Mouse (Mus musculus) erythroblast, embryonic 14.5 days (primary cell): Measurements from ENCODE around the gene Arhgap15. TPM values are rescaled to one million over a fixed set of nuclear protein-coding genes. Genes with fewer than 3 reads are reported as not detected.

ENCODE experiments used
- H3K27me3 ChIP-seq: 2 replicates; pipeline ENCODE4 v1.6.1; 2012; ENCODE audit warnings: inconsistent platforms; ENCODE audit not compliant: control insufficient read depth
- H3K36me3 ChIP-seq: 2 replicates; pipeline ENCODE4 v1.6.1; 2012; ENCODE audit warnings: mild to moderate bottlenecking, inconsistent platforms; ENCODE audit not compliant: control insufficient read depth
- H3K4me1 ChIP-seq: 2 replicates; pipeline ENCODE4 v1.6.1; 2012; ENCODE audit warnings: inconsistent platforms; ENCODE audit not compliant: control insufficient read depth
- H3K4me3 ChIP-seq: replicated peaks from 2 replicates; pipeline ENCODE3; 2012; ENCODE audit warnings: moderate library complexity, mild to moderate bottlenecking, inconsistent platforms
- H3K9me3 ChIP-seq: 2 replicates; pipeline ENCODE4 v1.6.1; 2012; ENCODE audit warnings: low read length, inconsistent platforms, mixed read lengths; ENCODE audit not compliant: control insufficient read depth
- GATA1 ChIP-seq: IDR thresholded peaks from 2 replicates; pipeline ENCODE4 v1.6.1; 2012; ENCODE audit warnings: low read length, inconsistent platforms, mixed read lengths
- TAL1 ChIP-seq: IDR thresholded peaks from 3 replicates; pipeline ENCODE4 v1.6.1; 2012; ENCODE audit warnings: low read length, inconsistent platforms, mixed read lengths
- polyA plus RNA-seq: library from polyadenylated mRNA; stranded (reverse); fragments of >175 nt; gene quantifications from 2 replicates; pipeline ENCODE4 v1.2.3, GENCODE M21; 2012

Gene Arhgap15
- polyA plus RNA-seq, 1 experiment: 0.02 TPM

- Histone ChIP-seq H3K4me1 (no peaks in the 10 kb centered on the region), H3K27me3 (no peaks in the 10 kb centered on the region)
- TF ChIP-seq TAL1: no peak
- no peak for TF ChIP-seq GATA1
These were observed 202.1 kb downstream of the Arhgap15 start for GRCm38 (mm10) chr2:43950741-43951140.

GRCm38 (mm10) chr2:43959189-43959588 lies 210.6 kb downstream of the Arhgap15 start:
- H3K4me1 ChIP-seq: peaks cover 2% of the 10 kb centered on the region
- H3K36me3 ChIP-seq: no peaks in the 10 kb centered on the region
- H3K27me3 ChIP-seq: no peaks in the 10 kb centered on the region
- H3K9me3 ChIP-seq: no peaks in the 10 kb centered on the region
- H3K4me3 ChIP-seq: no peak overlapping the region
- TF ChIP-seq TAL1 (no peak), GATA1 (no peak)

More at GRCm38 (mm10) chr2:43950741-43951140, 202.1 kb downstream of the Arhgap15 start:
- H3K36me3 ChIP-seq: no peaks in the 10 kb centered on the region
- H3K4me3 ChIP-seq: no peak overlapping the region
- H3K9me3 ChIP-seq: no peaks in the 10 kb centered on the region

GRCm38 (mm10) chr2:43962466-43962865 lies 213.8 kb downstream of the Arhgap15 start:
- no peak overlapping the region for H3K4me3 ChIP-seq
- no peaks in the 10 kb centered on the region for H3K9me3 ChIP-seq
- no peaks in the 10 kb centered on the region for H3K36me3 ChIP-seq
- peaks cover 2% of the 10 kb centered on the region for H3K4me1 ChIP-seq
- TF ChIP-seq TAL1: no peak
- H3K27me3 ChIP-seq: no peaks in the 10 kb centered on the region

- H3K9me3 ChIP-seq: no peaks in the 10 kb centered on the region
- no peaks in the 10 kb centered on the region for H3K4me1 ChIP-seq
- H3K36me3 ChIP-seq: no peaks in the 10 kb centered on the region
- H3K27me3 ChIP-seq: no peaks in the 10 kb centered on the region
- no peak overlapping the region for H3K4me3 ChIP-seq
- no peak for TF ChIP-seq TAL1
- no peak for TF ChIP-seq GATA1
These were observed 220.0 kb downstream of the Arhgap15 start for GRCm38 (mm10) chr2:43968581-43968980.

GRCm38 (mm10) chr2:43977732-43978131 lies 229.1 kb downstream of the Arhgap15 start:
- Histone ChIP-seq H3K36me3 (no peaks in the 10 kb centered on the region), H3K27me3 (no peaks in the 10 kb centered on the region), H3K4me3 (no peak overlapping the region), H3K9me3 (no peaks in the 10 kb centered on the region), H3K4me1 (no peaks in the 10 kb centered on the region)
- TF ChIP-seq GATA1 (no peak), TAL1 (no peak)

- Histone ChIP-seq H3K27me3 (no peaks in the 10 kb centered on the region), H3K4me3 (no peak overlapping the region), H3K4me1 (no peaks in the 10 kb centered on the region), H3K36me3 (no peaks in the 10 kb centered on the region), H3K9me3 (no peaks in the 10 kb centered on the region)
- TF ChIP-seq GATA1 (no peak), TAL1 (no peak)
These were observed 229.8 kb downstream of the Arhgap15 start for GRCm38 (mm10) chr2:43978177-43979013.

- Histone ChIP-seq H3K4me3 (no peak overlapping the region), H3K36me3 (no peaks in the 10 kb centered on the region), H3K9me3 (no peaks in the 10 kb centered on the region), H3K27me3 (no peaks in the 10 kb centered on the region), H3K4me1 (no peaks in the 10 kb centered on the region)
- TF ChIP-seq TAL1 (no peak), GATA1 (no peak)
These were observed 237.4 kb downstream of the Arhgap15 start for GRCm38 (mm10) chr2:43986066-43986465.

GRCm38 (mm10) chr2:43987919-43988318 lies 239.3 kb downstream of the Arhgap15 start:
- Histone ChIP-seq H3K36me3 (no peaks in the 10 kb centered on the region), H3K4me1 (no peaks in the 10 kb centered on the region), H3K9me3 (no peaks in the 10 kb centered on the region), H3K27me3 (no peaks in the 10 kb centered on the region), H3K4me3 (no peak overlapping the region)
- no peak for TF ChIP-seq TAL1

GRCm38 (mm10) chr2:43989850-43990249 lies 241.2 kb downstream of the Arhgap15 start:
- no peak overlapping the region for H3K4me3 ChIP-seq
- H3K27me3 ChIP-seq: no peaks in the 10 kb centered on the region
- TF ChIP-seq TAL1 (no peak), GATA1 (no peak)
- no peaks in the 10 kb centered on the region for H3K9me3 ChIP-seq
- H3K4me1 ChIP-seq: no peaks in the 10 kb centered on the region
- no peaks in the 10 kb centered on the region for H3K36me3 ChIP-seq

- Histone ChIP-seq H3K36me3 (no peaks in the 10 kb centered on the region), H3K4me3 (no peak overlapping the region), H3K9me3 (no peaks in the 10 kb centered on the region), H3K4me1 (no peaks in the 10 kb centered on the region), H3K27me3 (no peaks in the 10 kb centered on the region)
- TF ChIP-seq TAL1 (no peak), GATA1 (no peak)
These were observed 243.9 kb downstream of the Arhgap15 start for GRCm38 (mm10) chr2:43992510-43992909.
